Mouse (Mus musculus) neural tube, embryonic 13.5 days (tissue): ENCODE data around the gene Men1. TPM values are rescaled to one million over a fixed set of nuclear protein-coding genes. Genes with fewer than 3 reads are reported as not detected.
"Not testable (repeated sequence)": the region's sequence is repeated elsewhere in the genome, so short reads cannot be mapped to it uniquely, and the experiment has no call there.

Experiments used
- ATAC-seq: fragments of 200-750 bp; cut with Nextera tagmentation; 2 replicates; pipeline ENCODE4 v1.8.0; 2017; ENCODE audit warnings: low read depth, mild to moderate bottlenecking, moderate TSS enrichment, moderate library complexity
- H3K27ac ChIP-seq: fragments of 300-500 bp; sonication (generic); replicated peaks from 2 replicates; pipeline ENCODE4 v1.5.1; 2015; ENCODE audit warnings: moderate library complexity, mild to moderate bottlenecking, inconsistent platforms
- H3K27me3 ChIP-seq: fragments of 300-500 bp; sonication (generic); 2 replicates; pipeline ENCODE4 v1.6.1; 2015; ENCODE audit warnings: mild to moderate bottlenecking, inconsistent platforms
- H3K36me3 ChIP-seq: fragments of 300-500 bp; sonication (generic); 2 replicates; pipeline ENCODE4 v1.6.1; 2015; ENCODE audit warnings: mild to moderate bottlenecking, inconsistent platforms
- H3K4me1 ChIP-seq: fragments of 300-500 bp; sonication (generic); replicated peaks from 2 replicates; pipeline ENCODE4 v1.6.1; 2015; ENCODE audit warnings: inconsistent platforms
- H3K4me2 ChIP-seq: fragments of 300-500 bp; sonication (generic); 2 replicates; pipeline ENCODE4 v1.6.1; 2015; ENCODE audit warnings: inconsistent platforms, mild to moderate bottlenecking, moderate library complexity
- H3K4me3 ChIP-seq: fragments of 300-500 bp; sonication (generic); 2 replicates; pipeline ENCODE4 v1.5.1; 2015; ENCODE audit warnings: mild to moderate bottlenecking, inconsistent platforms
- H3K9ac ChIP-seq: fragments of 300-500 bp; sonication (generic); 2 replicates; pipeline ENCODE4 v1.6.1; 2015; ENCODE audit warnings: moderate library complexity, mild to moderate bottlenecking, inconsistent platforms
- H3K9me3 ChIP-seq: fragments of 300-500 bp; sonication (generic); 2 replicates; pipeline ENCODE4 v1.6.1; 2016; ENCODE audit warnings: inconsistent platforms
- WGBS: fragments of 180-500 bp; shearing (Covaris S2); methylation state at CpG from one replicate; pipeline ENCODE4 v1.1.7; 2015; 5-methylcytosine and 5-hydroxymethylcytosine counted together
- polyA plus RNA-seq: library from polyadenylated mRNA; unstranded; fragments of >200 nt; fragmentation: Nextera tagmentation; extraction: Ambion mirVana; gene quantifications from 2 replicates; pipeline ENCODE4 v1.2.1, GENCODE M21; 2015

Gene Men1
- polyA plus RNA-seq, 1 experiment from 2014 or later = 71.5 TPM

GRCm38 (mm10) chr19:6306586-6306985 is 28.2 kb upstream of the Men1 start:
- peak overlapping the region; percentile 55 for H3K4me3 ChIP-seq
- WGBS = under 1% methylated on average over 28 of the region's 34 CpGs
- peaks cover 10% of the 10 kb centered on the region for H3K4me1 ChIP-seq
- H3K27ac ChIP-seq = no peak overlapping the region
- H3K9me3 ChIP-seq = no peaks in the 10 kb centered on the region
- H3K4me2 ChIP-seq = peak overlapping the region; percentile 62
- no peaks in the 10 kb centered on the region; the same call in 1 of the 2 replicates for H3K27me3 ChIP-seq
- peak; percentile 45 for ATAC-seq
- H3K36me3 ChIP-seq = peaks cover 7% of the 10 kb centered on the region
- H3K9ac ChIP-seq = peak overlapping the region; percentile 72

- H3K9me3 ChIP-seq = no peaks in the 10 kb centered on the region
- no peak overlapping the region for H3K27ac ChIP-seq
- peaks cover 10% of the 10 kb centered on the region for H3K4me1 ChIP-seq
- no peak overlapping the region for H3K4me3 ChIP-seq
- WGBS = 90% methylated on average over 9 of the region's 9 CpGs
- H3K27me3 ChIP-seq = no peaks in the 10 kb centered on the region; the same call in 1 of the 2 replicates
- ATAC-seq = no peak
- peaks cover 4% of the 10 kb centered on the region; the same call in 1 of the 2 replicates for H3K36me3 ChIP-seq
- H3K9ac ChIP-seq = no peak overlapping the region
- H3K4me2 ChIP-seq = no peak overlapping the region
Observed at GRCm38 (mm10) chr19:6307733-6308531, 26.8 kb upstream of the Men1 start.

- no peak overlapping the region for H3K9ac ChIP-seq
- H3K4me3 ChIP-seq = no peak overlapping the region
- H3K27ac ChIP-seq = no peak overlapping the region
- no peak for ATAC-seq
- H3K36me3 ChIP-seq = peaks cover 15% of the 10 kb centered on the region; the same call in 1 of the 2 replicates
- no peaks in the 10 kb centered on the region; the same call in 1 of the 2 replicates for H3K27me3 ChIP-seq
- WGBS = 93% methylated on average over 5 of the region's 5 CpGs
- H3K4me1 ChIP-seq = peaks cover 10% of the 10 kb centered on the region
- no peaks in the 10 kb centered on the region for H3K9me3 ChIP-seq
- H3K4me2 ChIP-seq = no peak overlapping the region
Observed at GRCm38 (mm10) chr19:6310181-6310580, 24.6 kb upstream of the Men1 start.

GRCm38 (mm10) chr19:6311783-6312182 is 23.0 kb upstream of the Men1 start:
- not testable (repeated sequence) for H3K9ac ChIP-seq, ATAC-seq, H3K27ac ChIP-seq, H3K4me1 ChIP-seq, H3K4me3 ChIP-seq, H3K27me3 ChIP-seq, H3K9me3 ChIP-seq, H3K4me2 ChIP-seq
- WGBS = 97% methylated on average over 3 of the region's 3 CpGs
- H3K36me3 ChIP-seq = peaks cover 27% of the 10 kb centered on the region

- Histone ChIP-seq H3K9me3 (no peaks in the 10 kb centered on the region), H3K4me1 (no peaks in the 10 kb centered on the region), H3K27ac (no peak overlapping the region), H3K4me3 (no peak overlapping the region), H3K27me3 (no peaks in the 10 kb centered on the region), H3K36me3 (peaks cover 41% of the 10 kb centered on the region), H3K4me2 (no peak overlapping the region), H3K9ac (no peak overlapping the region)
- 92% methylated on average over 8 of the region's 8 CpGs for WGBS
- no peak for ATAC-seq
Observed at GRCm38 (mm10) chr19:6313796-6314195, 21.0 kb upstream of the Men1 start.

GRCm38 (mm10) chr19:6314513-6314912 is 20.3 kb upstream of the Men1 start:
- no peak overlapping the region for H3K4me2 ChIP-seq
- ATAC-seq = no peak
- H3K9ac ChIP-seq = no peak overlapping the region
- no peaks in the 10 kb centered on the region for H3K27me3 ChIP-seq
- 90% methylated on average over 8 of the region's 8 CpGs for WGBS
- no peak overlapping the region for H3K4me3 ChIP-seq
- no peaks in the 10 kb centered on the region for H3K4me1 ChIP-seq
- H3K27ac ChIP-seq = no peak overlapping the region
- peaks cover 41% of the 10 kb centered on the region for H3K36me3 ChIP-seq
- H3K9me3 ChIP-seq = no peaks in the 10 kb centered on the region

GRCm38 (mm10) chr19:6315573-6315972 is 19.2 kb upstream of the Men1 start:
- WGBS = 80% methylated on average over 14 of the region's 14 CpGs
- Histone ChIP-seq H3K9me3 (no peaks in the 10 kb centered on the region), H3K4me1 (no peaks in the 10 kb centered on the region), H3K36me3 (peaks cover 39% of the 10 kb centered on the region), H3K4me2 (no peak overlapping the region), H3K9ac (no peak overlapping the region), H3K27me3 (no peaks in the 10 kb centered on the region), H3K4me3 (no peak overlapping the region), H3K27ac (no peak overlapping the region)
- ATAC-seq = no peak

GRCm38 (mm10) chr19:6318145-6318544 is 16.6 kb upstream of the Men1 start:
- no peak overlapping the region for H3K4me2 ChIP-seq
- peaks cover 45% of the 10 kb centered on the region for H3K36me3 ChIP-seq
- no peaks in the 10 kb centered on the region for H3K4me1 ChIP-seq
- no peak for ATAC-seq
- no peak overlapping the region for H3K4me3 ChIP-seq
- H3K27ac ChIP-seq = no peak overlapping the region
- H3K27me3 ChIP-seq = no peaks in the 10 kb centered on the region
- no peak overlapping the region for H3K9ac ChIP-seq
- H3K9me3 ChIP-seq = no peaks in the 10 kb centered on the region
- 91% methylated on average over 12 of the region's 12 CpGs for WGBS

GRCm38 (mm10) chr19:6321358-6321757 is 13.4 kb upstream of the Men1 start:
- WGBS = 89% methylated on average over 8 of the region's 8 CpGs
- no peak for ATAC-seq

GRCm38 (mm10) chr19:6321786-6322621 is 12.8 kb upstream of the Men1 start:
- no peak overlapping the region for H3K9ac ChIP-seq
- H3K9me3 ChIP-seq = no peaks in the 10 kb centered on the region
- no peaks in the 10 kb centered on the region for H3K4me1 ChIP-seq
- no peak for ATAC-seq
- H3K27ac ChIP-seq = no peak overlapping the region
- H3K27me3 ChIP-seq = no peaks in the 10 kb centered on the region
- H3K36me3 ChIP-seq = peaks cover 21% of the 10 kb centered on the region
- WGBS = 85% methylated on average over 33 of the region's 33 CpGs
- H3K4me2 ChIP-seq = no peak overlapping the region
- H3K4me3 ChIP-seq = no peak overlapping the region

More at GRCm38 (mm10) chr19:6321358-6321757, 13.4 kb upstream of the Men1 start:
- H3K36me3 ChIP-seq = peaks cover 26% of the 10 kb centered on the region
- no peak overlapping the region for H3K4me3 ChIP-seq
- H3K9me3 ChIP-seq = no peaks in the 10 kb centered on the region
- H3K27me3 ChIP-seq = no peaks in the 10 kb centered on the region
- no peak overlapping the region for H3K27ac ChIP-seq
- no peak overlapping the region for H3K9ac ChIP-seq
- H3K4me1 ChIP-seq = no peaks in the 10 kb centered on the region
- H3K4me2 ChIP-seq = no peak overlapping the region

GRCm38 (mm10) chr19:6324751-6325150 is 10.0 kb upstream of the Men1 start:
- whole genome bisulfite sequencing = 85% methylated on average over 9 of the region's 9 CpGs
- no peak for ATAC-seq
- Histone ChIP-seq H3K4me2 (no peak overlapping the region), H3K27ac (no peak overlapping the region), H3K4me1 (no peaks in the 10 kb centered on the region), H3K9ac (no peak overlapping the region), H3K4me3 (no peak overlapping the region), H3K27me3 (no peaks in the 10 kb centered on the region), H3K9me3 (no peaks in the 10 kb centered on the region), H3K36me3 (0 out of 2 replicates have a peak, but pooled peaks cover 8% of the 10 kb centered on the region)

GRCm38 (mm10) chr19:6331178-6331577 is 3.6 kb upstream of the Men1 start:
- no peak overlapping the region for H3K27ac ChIP-seq
- ATAC-seq = no peak

More at GRCm38 (mm10) chr19:6331178-6331577, 3.6 kb upstream of the Men1 start:
- Histone ChIP-seq H3K4me1 (peaks cover 12% of the 10 kb centered on the region), H3K9me3 (no peaks in the 10 kb centered on the region), H3K4me3 (no peak overlapping the region), H3K4me2 (no peak overlapping the region), H3K36me3 (no peaks in the 10 kb centered on the region), H3K9ac (no peak overlapping the region), H3K27me3 (no peaks in the 10 kb centered on the region)
- WGBS = 68% methylated on average over 5 of the region's 5 CpGs
